Mouse (Mus musculus) right cerebral cortex, postnatal 10 days (tissue): ENCODE measurements around the gene Elmod2.

Source experiments
- DNase-seq, 2 experiments: peaks; one replicate each; pipeline ENCODE4 v3.0.0; 2021; ENCODE audit warnings: low spot score in 2 of 2

The Elmod2 gene

DNA sequence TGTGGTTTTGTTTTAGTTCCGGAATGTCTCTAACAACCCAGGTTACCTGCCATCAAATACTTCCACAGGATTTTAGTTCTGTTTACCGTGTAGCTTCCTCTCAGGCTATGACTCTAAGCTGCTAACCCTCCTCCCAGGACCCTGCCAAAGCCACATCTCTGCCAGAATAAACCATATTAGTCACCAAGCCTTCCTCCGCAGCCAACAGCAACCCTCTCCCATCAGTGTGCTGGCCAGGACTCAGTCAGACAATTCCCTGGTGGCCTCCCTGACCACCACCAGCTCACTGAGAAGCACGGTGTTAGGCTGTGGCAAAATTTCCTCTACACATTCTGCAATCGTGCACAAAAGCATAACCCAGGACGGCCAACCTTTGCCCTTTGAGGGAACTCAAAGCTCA lies 53.9 kb downstream of the Elmod2 start:
- DNase-seq, result no peak

DNA sequence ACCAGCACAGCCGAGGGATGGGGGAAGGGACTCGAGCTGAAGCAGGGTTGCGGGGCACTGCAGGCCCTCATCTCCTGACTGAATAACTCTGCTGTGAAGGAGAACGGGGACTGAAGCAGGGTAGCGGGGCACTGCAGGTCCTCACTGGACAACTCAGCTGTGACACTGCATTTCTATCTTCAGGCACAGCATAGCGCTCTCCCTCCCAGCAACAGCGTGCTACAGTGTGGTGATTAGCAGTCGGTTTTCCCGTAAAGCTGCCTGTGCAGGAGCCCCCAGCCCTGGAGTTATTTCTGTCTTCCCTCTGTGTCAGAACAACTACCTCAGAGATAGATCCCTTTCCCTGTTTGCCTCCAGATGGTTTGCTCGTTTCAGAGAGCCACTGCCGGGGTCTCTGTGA lies 57.8 kb downstream of the Elmod2 start:
- no peak for DNase-seq

DNA sequence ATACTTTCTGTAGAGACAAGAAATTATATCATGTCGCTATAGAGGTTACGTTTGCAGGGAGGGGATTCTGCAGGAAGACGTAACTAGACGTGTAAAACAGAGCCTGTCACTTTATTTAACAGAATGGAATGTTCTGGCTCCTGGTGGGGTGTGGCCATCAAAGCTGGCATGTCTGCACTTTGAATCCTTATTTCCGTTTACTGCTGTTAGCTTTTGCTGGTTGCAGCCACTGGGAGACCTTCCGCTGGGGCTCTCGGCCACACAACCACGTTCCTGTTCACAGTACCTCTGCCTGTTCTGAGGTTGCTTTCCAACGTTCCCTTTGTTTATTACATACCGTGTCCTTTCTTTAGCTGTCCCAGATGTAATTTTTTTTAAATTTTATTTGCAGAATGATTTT lies 59.8 kb downstream of the Elmod2 start:
- DNase-seq, result no peak

DNA sequence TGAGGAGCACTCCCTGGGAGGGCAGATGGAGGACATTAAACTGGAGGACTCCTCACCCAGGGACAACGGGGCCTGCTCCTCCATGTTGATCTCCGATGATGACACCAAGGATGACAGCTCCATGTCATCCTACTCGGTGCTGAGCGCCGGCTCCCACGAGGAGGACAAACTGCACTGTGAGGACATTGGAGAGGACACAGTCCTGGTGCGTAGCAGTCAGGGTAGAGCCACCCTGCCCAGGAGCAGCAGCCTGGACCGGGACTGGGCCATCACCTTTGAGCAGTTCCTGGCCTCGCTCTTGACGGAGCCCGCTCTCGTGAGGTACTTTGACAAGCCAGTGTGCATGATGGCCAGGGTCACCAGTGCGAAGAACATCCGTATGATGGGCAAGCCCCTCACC lies 61.1 kb downstream of the Elmod2 start:
- DNase-seq, result no peak
